Mouse (Mus musculus) thymus, adult 2 months (tissue): ENCODE measurements around the gene Dstn.

Experiments used
- CTCF ChIP-seq: fragments of 200-500 bp; IDR thresholded peaks from 2 replicates; pipeline ENCODE4 v1.5.1; 2012; ENCODE audit warnings: mild to moderate bottlenecking, control low read depth, low read length, moderate library complexity, borderline replicate concordance; ENCODE audit not compliant: control insufficient read depth, poor library complexity, insufficient read depth; ENCODE audit errors: extremely low read depth
- POLR2A ChIP-seq: fragments of 200-500 bp; IDR thresholded peaks from 2 replicates; pipeline ENCODE4 v1.6.1; 2012; ENCODE audit warnings: mild to moderate bottlenecking, low read length, control low read depth, moderate library complexity; ENCODE audit not compliant: control insufficient read depth, poor library complexity, insufficient read depth; ENCODE audit errors: extremely low read depth

GRCm38 (mm10) chr2:143951028-143951420 lies 35.9 kb downstream of the Dstn start:
- TF ChIP-seq CTCF: no peak
- TF ChIP-seq POLR2A: no peak
